Mouse (Mus musculus): ENCODE results near the gene Nol12. TPM values are rescaled to one million over a fixed set of nuclear protein-coding genes. Genes with fewer than 3 reads are reported as not detected.

Nol12 gene
- total RNA-seq (2022) = 10 to 100 TPM; 51.2 to 58.9 (median 52.1) TPM

- DNase-seq = peak; percentile 70
These were observed at the start of gene Nol12 for GRCm38 (mm10) chr15:78934784-78935320. TSS of gene Nol12 (plus strand) at chr15:78934933.

GRCm38 (mm10) chr15:78889401-78889853 is 45.3 kb upstream of the Nol12 start:
- DNase-seq = no peak

DNA sequence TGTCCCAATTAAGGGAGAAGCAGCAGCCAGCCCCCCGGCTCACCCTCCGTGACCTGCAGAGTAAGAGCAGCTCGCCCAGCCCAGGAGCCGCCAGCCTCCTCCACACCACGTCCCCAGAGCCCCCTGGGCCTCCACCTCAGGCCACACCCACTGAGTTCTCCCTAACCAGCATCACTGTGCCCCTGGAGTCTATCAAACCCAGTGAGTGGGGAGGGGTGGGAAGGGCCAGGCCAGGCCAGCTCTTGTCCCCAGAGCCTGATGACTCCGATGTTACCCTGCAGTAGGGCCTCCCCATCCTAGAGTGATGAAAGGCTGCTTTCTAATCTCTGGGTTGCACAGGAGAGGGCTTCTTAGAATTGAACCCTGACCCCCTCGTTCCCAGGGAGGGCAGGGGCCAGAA is 42.3 kb upstream of the Nol12 start:
- DNase-seq = no peak

GRCm38 (mm10) chr15:78894726-78895125 is 40.0 kb upstream of the Nol12 start:
- no peak for DNase-seq

DNA sequence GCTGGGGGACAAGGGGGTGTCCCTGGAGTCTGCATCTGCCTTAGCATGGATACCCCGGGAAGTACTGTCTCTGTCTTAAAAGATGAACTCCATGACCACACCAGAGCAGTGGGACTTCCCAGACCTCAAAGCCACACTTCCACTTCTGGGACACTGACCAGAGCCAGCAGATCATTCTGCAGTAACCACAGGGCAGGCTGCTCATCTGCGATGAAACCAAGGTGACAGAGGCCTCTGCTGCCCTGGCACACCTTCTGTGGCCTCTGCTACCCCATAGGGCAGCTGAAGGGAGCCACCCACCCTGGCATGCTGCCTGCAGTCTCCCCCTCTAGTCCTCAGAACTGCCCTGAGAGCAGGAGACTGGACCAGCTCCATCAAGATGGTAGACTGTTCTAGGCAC is 39.0 kb upstream of the Nol12 start:
- no peak for DNase-seq

- DNase-seq = no peak
These were observed 38.6 kb upstream of the Nol12 start for GRCm38 (mm10) chr15:78896149-78896548.

- no peak for DNase-seq
These were observed 37.2 kb upstream of the Nol12 start for GRCm38 (mm10) chr15:78897488-78897887.

DNA sequence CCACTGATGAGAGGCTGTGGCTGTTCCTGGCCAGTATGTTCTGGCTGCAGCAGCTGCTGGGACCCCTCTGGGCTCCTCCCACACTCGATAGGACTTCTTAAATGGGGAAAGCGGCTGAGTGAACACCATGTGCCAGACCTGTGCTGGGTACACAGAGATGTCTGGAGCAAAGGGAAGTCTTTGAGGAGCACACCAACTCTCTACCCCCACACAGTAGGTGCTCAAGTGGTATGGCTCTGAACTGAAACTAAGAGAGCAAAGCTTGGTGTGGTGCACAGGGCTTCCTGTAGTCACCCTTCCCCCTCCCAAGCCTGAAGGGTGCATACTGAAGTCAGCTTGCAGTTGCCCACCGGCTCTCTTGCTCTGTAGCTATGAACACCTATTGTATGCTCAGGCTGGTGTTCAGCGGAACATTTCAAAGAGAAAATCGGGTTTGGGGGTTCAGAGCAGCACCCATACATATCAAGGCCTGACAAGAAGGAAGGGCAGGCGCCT is 36.2 kb upstream of the Nol12 start:
- no peak for DNase-seq

- DNase-seq = no peak
These were observed 35.4 kb upstream of the Nol12 start, which contains the start of gene Gm49510 for GRCm38 (mm10) chr15:78899409-78899739. TSS of gene Gm49510 (plus strand) at chr15:78899667.

DNA sequence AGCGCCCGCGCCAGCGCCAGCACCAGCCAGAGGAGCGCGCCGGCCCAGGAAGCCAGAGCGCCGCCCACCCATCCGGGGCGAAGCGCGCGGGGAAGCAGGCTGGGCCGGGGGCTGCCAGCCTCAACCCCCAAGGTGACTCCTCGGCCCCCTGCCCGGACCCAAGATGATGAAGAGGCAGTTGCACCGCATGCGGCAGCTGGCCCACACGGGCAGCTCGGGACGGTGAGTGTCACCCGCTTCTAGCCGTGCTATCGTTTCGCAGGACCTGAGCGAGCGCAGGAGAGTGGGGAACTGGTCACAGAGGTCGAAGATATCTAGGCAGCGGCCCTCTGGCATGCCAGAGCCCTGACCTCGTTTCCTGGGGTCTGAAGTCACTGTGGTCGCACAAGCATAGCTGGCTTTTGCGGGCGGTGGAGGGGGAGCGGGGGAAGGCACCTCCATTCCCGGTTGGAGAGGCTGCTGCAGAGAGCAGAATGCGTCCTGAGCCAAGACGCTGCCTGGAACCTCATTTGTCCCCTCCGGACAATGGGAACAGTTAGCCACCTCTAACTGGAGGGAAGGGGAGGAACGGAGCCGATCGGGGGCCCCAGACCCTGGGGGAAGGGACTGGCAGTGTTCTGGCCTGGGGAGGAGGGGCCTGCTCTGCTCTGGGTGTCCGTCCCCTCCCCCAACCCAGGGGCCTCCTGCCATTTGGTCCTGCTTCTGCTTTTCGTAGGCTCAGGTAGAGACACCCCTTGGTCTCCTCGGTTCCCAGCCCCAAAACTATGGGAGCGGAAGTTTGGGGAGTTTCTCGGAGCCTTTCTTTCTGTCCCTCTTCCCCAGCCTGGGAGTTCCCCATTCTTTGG is 34.8 kb upstream of the Nol12 start, which contains the start of gene Sh3bp1:
Sh3bp1 (plus strand) TSS at position 29 of the 845 bp plus-strand sequence.
- no peak for DNase-seq

GRCm38 (mm10) chr15:78900585-78901421 is 33.9 kb upstream of the Nol12 start:
- DNase-seq = no peak

- DNase-seq = no peak
These were observed 33.3 kb upstream of the Nol12 start for GRCm38 (mm10) chr15:78901422-78901789.

GRCm38 (mm10) chr15:78903243-78903642 is 31.5 kb upstream of the Nol12 start:
- DNase-seq = peak; percentile 58

GRCm38 (mm10) chr15:78908399-78908798 is 26.3 kb upstream of the Nol12 start:
- no peak for DNase-seq

GRCm38 (mm10) chr15:78908982-78909381 is 25.8 kb upstream of the Nol12 start:
- no peak for DNase-seq

DNA sequence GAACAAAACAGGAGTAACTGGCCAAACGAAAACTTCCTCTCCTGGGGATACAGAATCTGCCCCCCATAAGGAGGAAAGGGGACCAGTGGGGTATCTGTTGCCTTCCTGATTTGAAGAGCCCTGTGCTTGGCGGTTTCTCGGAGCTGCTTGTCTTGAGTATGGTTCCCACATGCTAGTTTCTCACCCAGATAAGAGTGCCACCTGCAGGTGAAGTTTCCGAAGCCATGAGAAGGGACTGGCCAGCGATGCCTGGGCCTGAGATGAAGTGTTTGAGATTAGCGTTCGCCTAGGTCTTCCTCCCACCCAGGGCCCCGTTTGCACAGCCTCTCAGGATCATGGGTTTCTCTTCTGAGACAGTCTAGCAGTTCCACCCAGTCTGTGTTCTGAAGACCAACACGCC is 22.7 kb upstream of the Nol12 start:
- no peak for DNase-seq

GRCm38 (mm10) chr15:78913632-78914090 is 21.1 kb upstream of the Nol12 start, which contains the start of gene Pdxp:
TSS of gene Pdxp (plus strand) at chr15:78913919.
- peak; percentile 91 for DNase-seq

DNA sequence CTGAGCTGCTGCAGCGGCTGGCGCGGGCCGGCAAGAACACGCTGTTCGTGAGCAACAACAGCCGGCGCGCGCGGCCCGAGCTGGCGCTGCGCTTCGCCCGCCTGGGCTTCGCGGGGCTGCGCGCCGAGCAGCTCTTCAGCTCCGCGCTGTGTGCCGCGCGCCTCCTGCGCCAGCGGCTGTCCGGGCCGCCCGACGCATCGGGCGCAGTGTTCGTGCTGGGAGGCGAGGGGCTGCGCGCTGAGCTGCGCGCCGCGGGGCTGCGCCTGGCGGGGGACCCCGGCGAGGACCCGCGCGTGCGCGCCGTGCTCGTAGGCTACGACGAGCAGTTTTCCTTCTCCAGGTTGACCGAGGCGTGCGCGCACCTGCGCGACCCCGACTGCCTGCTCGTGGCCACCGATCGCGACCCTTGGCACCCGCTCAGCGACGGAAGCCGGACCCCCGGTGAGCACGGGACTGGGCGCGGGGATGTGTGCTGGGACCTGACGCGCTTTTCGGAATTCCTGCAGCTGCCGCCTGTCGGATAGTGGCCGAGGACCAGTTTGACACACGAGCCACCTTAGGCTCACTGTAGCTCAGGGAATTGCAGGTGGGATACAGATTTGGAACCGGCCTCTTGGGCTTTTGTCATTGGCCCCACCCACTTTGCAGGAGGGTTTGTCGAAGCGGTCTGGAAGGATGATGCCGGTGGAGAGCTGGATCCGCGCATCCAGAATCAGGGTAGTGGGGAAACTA is 20.5 kb upstream of the Nol12 start:
- no peak for DNase-seq

- DNase-seq = no peak
These were observed 19.7 kb upstream of the Nol12 start for GRCm38 (mm10) chr15:78914823-78915659.

DNA sequence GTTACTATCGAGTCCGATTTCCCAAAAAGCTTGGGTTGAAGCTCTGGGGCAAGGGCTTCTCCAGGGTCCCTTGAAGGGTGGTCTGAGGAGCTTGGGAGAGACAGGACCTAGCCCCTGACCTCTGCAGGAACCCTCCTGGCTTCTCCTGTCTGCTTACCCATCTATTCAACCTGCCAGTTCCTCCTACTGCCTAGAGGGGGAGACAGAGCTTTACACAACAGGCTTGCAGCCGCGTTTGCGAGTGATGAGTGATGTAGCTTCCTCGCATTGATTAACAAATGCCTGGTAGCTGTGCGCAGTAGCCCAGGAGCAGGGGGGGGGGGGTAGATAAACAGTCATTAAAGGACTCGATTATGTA is 19.1 kb upstream of the Nol12 start:
- DNase-seq = peak; percentile 61

Measured in adrenal gland, adult 8-10 months (tissue).